Mouse (Mus musculus): ENCODE data around the gene Ubfd1.

GRCm38 (mm10) chr7:122074374-122074773, 7.4 kb downstream of the Ubfd1 start:
- TF ChIP-seq CTCF (conservative IDR thresholded peaks at IDR 0.05; ENCODE audit: insufficient read depth, insufficient read length, low read depth, low read length) (no peak), POLR2A (IDR thresholded peaks at IDR 0.05; ENCODE audit: low read depth, low read length) (no peak)

Measured in kidney, adult 2 months (tissue).